Mouse (Mus musculus) WW6 (cell line): ENCODE results near the gene Cdk2.
"Not testable (repeated sequence)": the region's sequence is repeated elsewhere in the genome, so short reads cannot be mapped to it uniquely, and the experiment has no call there.

ENCODE experiments used
- DNase-seq: peaks from one replicate; pipeline ENCODE4 v3.0.0-alpha.2; 2013; ENCODE audit warnings: low read depth, low spot score

The Cdk2 gene

GRCm38 (mm10) chr10:128704491-128705316 lies at the start of gene Cdk2:
Gene Cdk2, minus strand, starts transcription at chr10:128705031.
- DNase-seq: peak; percentile 81

GRCm38 (mm10) chr10:128748252-128748864 lies 43.5 kb upstream of the Cdk2 start:
- peak; percentile 78 for DNase-seq

- DNase-seq: peak; percentile 81
These were observed 42.9 kb upstream of the Cdk2 start, which contains the start of gene Pym1 for GRCm38 (mm10) chr10:128747646-128748251. Gene Pym1, plus strand, starts transcription at chr10:128747889.

GRCm38 (mm10) chr10:128746972-128747645 lies 42.3 kb upstream of the Cdk2 start:
- no peak for DNase-seq

GRCm38 (mm10) chr10:128745946-128746613 lies 41.2 kb upstream of the Cdk2 start:
- DNase-seq: no peak

GRCm38 (mm10) chr10:128744680-128745601 lies 40.1 kb upstream of the Cdk2 start, which contains the start of gene Dgka:
Gene Dgka, minus strand, starts transcription at chr10:128744855.
- DNase-seq: no peak

GRCm38 (mm10) chr10:128744211-128744610 lies 39.4 kb upstream of the Cdk2 start:
- DNase-seq: no peak

GRCm38 (mm10) chr10:128743791-128744191 lies 39.0 kb upstream of the Cdk2 start:
- no peak for DNase-seq

GRCm38 (mm10) chr10:128743235-128743634 lies 38.4 kb upstream of the Cdk2 start:
- no peak for DNase-seq

GRCm38 (mm10) chr10:128742616-128743015 lies 37.8 kb upstream of the Cdk2 start:
- DNase-seq: no peak

GRCm38 (mm10) chr10:128740296-128740695 lies 35.5 kb upstream of the Cdk2 start:
- no peak for DNase-seq

- peak; percentile 58 for DNase-seq
These were observed 32.6 kb upstream of the Cdk2 start for GRCm38 (mm10) chr10:128737435-128737834.

- no peak for DNase-seq
These were observed 27.2 kb upstream of the Cdk2 start for GRCm38 (mm10) chr10:128731992-128732391.

GRCm38 (mm10) chr10:128731002-128731433 lies 26.2 kb upstream of the Cdk2 start:
- no peak for DNase-seq

- no peak for DNase-seq
These were observed 23.2 kb upstream of the Cdk2 start for GRCm38 (mm10) chr10:128728059-128728458.

- DNase-seq: not testable (repeated sequence)
These were observed 20.6 kb upstream of the Cdk2 start for GRCm38 (mm10) chr10:128725466-128725865.

- DNase-seq: no peak
These were observed 11.0 kb upstream of the Cdk2 start for GRCm38 (mm10) chr10:128715559-128716537.

GRCm38 (mm10) chr10:128711318-128711717 lies 6.5 kb upstream of the Cdk2 start:
- not testable (repeated sequence) for DNase-seq

- no peak for DNase-seq
These were observed 474 bp upstream of the Cdk2 start for GRCm38 (mm10) chr10:128705317-128705693.
